Mouse (Mus musculus): ENCODE results near the gene Sez6l2. TPM values are rescaled to one million over a fixed set of nuclear protein-coding genes. Genes with fewer than 3 reads are reported as not detected.
A peak's percentile ranks its signal among the peaks of the same experiment; 100 is the strongest.

Gene Sez6l2
- total RNA-seq, 2 experiments from 2014 or later, result 0.46 to 3.4 TPM

DNA sequence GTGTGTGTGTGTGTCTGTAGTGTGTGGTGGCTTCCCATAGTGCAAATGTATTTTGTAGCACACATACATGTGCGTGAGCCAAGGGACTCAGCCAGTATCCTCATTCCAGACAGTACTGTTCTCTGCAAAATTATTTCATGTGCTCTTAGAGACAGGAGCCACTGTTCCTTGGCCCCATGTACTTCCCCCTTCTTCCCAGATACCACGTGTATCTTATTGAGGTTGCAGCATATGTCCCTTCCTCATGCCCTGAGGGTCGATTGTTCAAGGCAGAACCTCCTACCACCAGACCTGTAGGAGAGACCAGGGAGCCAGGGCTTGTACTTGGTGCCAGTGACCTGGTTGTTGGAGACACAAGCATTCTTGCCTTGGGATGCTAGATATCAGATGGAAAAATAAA, 4.8 kb downstream of the Sez6l2 start:
- peak; percentile 66 for ATAC-seq (replicated peaks; ENCODE audit: poor library complexity, severe bottlenecking)

DNA sequence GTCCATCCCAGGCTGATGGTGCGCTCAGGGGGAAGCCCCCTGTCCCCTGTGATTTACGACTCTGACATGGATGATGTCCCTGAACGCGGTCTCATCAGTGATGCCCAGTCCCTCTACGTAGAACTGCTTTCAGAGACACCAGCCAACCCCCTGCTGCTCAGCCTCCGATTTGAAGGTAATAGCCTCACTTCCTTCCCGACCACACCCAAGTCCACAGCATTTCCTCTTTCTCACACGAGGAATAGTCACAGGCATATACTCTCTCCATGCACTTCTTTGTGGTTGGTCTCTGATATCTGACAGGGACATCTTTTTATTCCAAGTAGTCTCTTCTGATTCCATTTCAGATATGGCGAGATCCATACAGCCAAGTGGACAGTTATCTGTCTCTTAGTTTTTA, 9.4 kb downstream of the Sez6l2 start:
- ATAC-seq (replicated peaks; ENCODE audit: poor library complexity, severe bottlenecking), result peak; percentile 52

DNA sequence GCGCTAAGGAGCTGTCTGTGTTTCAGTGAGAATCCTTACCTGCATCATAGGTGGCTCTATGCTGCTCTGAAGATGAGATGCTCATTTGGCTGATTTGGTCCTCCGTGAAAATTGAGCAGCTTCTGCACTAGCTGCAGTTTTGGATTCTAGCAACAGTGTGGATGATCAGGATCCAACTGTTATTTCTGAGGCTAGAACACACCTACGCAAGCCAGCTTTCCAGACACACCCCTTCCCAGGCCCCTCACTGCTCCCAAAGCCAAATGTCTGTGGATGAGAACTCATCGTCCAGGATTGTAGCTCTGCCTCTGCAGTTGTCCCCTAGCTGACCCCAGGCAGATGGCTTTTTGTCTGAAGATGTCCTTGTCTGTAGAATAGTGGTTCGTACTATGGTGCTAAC, 10.7 kb downstream of the Sez6l2 start:
- ATAC-seq (replicated peaks; ENCODE audit: poor library complexity, severe bottlenecking), result no peak

DNA sequence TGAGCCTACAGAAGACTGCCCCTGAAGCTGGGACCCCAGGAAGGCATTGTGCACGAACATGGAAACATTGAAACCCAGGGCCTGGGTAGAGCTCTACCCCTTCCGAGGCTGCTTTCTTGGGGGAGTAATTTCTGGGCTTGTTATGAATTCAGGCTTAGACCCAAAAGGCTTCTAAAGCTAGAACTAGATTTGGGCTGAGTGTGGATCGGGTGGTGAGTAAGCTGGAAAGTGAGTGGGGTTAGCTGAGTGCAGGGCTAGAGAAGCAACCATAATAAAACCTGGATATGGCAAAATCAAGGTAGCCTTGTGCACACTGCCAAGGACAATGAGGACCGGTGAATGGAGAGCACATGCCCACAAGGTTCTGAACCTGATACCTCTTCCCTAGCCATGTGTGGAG, 11.6 kb downstream of the Sez6l2 start:
- no peak for ATAC-seq (replicated peaks; ENCODE audit: poor library complexity, severe bottlenecking)

DNA sequence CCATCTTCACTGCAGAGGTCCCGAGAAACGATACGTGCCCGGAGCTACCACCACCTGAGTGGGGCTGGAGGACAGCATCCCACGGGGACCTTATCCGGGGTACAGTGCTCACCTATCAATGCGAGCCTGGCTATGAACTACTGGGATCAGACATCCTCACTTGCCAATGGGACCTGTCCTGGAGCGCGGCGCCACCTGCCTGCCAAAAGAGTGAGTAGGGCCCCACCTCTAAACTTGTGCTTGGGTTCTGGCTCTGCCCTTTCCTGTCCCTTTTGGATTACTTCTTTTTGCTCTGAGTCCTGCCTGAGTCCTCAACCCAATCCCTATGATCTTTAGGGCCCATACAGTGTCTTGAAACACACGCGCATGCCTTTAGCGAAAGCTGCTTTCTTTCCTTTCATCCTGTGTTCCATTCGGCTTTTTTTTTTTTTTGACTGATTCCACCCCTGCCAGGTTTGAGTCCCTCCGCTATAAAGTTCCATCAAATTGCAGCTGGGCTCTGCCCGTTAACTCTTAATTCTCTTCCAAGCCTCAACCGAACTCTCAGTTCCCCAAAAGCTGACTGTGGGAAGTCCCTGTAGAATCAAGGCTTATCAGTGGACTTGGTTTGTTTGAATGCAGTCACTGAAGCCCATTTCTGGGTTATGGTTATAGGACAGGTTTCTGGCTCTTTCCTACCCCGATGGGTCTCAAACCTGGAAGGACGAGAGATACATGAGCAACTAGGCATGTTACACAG, 13.4 kb downstream of the Sez6l2 start:
- ATAC-seq (replicated peaks; ENCODE audit: poor library complexity, severe bottlenecking), result peak; percentile 51

GRCm38 (mm10) chr7:126965568-126965967, 15.2 kb downstream of the Sez6l2 start:
- no peak for ATAC-seq (replicated peaks; ENCODE audit: poor library complexity, severe bottlenecking)

- no peak for ATAC-seq (replicated peaks; ENCODE audit: poor library complexity, severe bottlenecking)
These were observed 17.0 kb downstream of the Sez6l2 start for GRCm38 (mm10) chr7:126967361-126967760.

DNA sequence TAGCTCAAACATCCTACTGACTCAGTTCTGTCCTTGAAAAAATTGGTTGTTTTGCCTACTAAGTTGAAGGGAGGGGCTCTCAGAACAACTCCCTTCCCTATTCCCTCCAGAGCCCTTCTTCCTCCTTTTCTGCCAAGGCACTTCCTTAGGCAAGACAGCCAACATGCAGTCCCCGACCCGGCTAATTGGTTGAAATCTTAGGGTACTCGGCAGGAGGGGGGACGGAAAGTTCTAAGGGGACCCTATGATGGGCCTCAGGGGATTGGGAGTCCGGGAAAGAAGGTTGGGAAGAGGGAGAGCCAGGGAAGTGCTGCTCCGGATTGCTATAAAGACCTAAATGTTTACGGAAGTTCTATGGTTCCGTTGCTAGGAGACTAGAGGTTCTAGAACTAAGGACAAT, 25.1 kb downstream of the Sez6l2 start:
- ATAC-seq (replicated peaks; ENCODE audit: poor library complexity, severe bottlenecking), result peak; percentile 53

DNA sequence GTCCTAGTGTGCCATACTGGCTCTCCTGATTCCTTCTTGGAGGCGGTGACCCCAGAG, 25.4 kb downstream of the Sez6l2 start, which contains the start of gene Cdipt:
Gene Cdipt, plus strand, starts transcription at position 22 of the 57 bp plus-strand sequence.
- no peak for ATAC-seq (replicated peaks; ENCODE audit: poor library complexity, severe bottlenecking)

DNA sequence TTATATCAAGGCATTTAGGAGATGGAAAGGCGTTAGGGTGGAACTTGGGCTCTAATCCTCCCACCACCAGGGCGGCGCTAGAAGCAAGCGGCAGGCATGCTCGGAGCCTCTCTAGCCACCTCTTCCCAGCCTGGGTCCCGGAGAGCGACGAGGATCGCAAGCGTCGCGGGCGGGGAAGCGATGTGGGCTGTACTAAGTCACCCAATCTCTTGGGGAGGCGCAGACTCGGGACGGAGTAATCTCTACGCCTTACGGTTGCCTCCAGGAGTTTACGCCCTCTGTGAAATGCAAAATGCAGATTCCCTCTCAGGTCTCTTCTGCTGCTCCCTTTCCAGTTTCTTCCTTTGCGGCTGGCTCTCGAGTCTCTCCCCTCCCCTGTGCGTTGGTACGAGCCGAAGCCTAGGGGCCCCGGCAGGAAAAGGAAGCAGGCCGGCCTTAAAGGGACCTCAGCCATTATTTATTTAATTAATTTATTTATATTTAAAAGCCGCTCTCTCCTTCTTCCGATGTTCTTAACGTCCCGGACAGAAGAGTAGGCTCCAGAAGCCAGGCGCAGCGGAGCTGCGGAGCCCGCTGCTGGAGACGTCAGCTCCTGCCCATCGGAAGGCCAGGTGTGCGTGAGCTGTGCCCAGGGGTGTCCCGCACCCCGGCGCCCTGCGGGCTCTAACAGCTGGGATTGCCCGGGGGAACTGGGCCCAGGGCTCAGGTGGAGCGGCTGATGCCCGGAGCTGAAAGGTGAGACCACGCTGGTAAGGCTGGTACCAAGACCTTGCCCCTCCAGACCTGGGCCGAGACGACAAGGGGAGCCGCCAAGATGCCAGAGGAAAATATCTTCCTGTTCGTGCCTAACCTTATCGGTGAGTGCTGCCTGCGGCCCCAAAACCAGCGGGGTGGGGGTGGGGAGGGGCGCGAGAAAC, 25.8 kb downstream of the Sez6l2 start, which contains the start of gene Cdiptos:
Gene Cdiptos, minus strand, starts transcription at position 149 of the 917 bp plus-strand sequence.
- peak; percentile 91 for ATAC-seq (replicated peaks; ENCODE audit: poor library complexity, severe bottlenecking)

- ATAC-seq (replicated peaks; ENCODE audit: poor library complexity, severe bottlenecking), result no peak
These were observed 26.6 kb downstream of the Sez6l2 start for GRCm38 (mm10) chr7:126976878-126977459.

GRCm38 (mm10) chr7:126978841-126979240, 28.5 kb downstream of the Sez6l2 start:
- ATAC-seq (replicated peaks; ENCODE audit: poor library complexity, severe bottlenecking), result no peak

DNA sequence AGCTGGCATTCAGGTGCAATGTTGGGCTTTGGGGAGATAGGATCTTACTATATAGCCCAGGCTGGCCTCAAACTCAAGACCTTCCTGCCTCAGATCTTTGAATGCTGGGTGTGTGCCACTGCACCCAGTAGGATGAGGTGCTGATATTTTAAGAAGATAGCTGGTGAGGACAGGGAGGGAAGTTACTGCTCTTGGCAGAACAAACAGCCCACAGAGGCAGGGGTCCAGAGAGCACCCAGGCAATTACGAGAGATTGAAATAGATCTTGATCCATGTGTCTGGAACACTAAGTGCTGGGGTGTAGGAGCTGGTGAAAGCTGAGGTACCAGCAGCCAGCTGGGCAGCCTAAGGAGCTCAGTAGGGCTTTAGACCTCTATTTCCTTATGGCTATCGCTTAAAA, 31.2 kb downstream of the Sez6l2 start:
- ATAC-seq (replicated peaks; ENCODE audit: poor library complexity, severe bottlenecking), result no peak

- no peak for ATAC-seq (replicated peaks; ENCODE audit: poor library complexity, severe bottlenecking)
These were observed 31.7 kb downstream of the Sez6l2 start for GRCm38 (mm10) chr7:126982054-126982453.

DNA sequence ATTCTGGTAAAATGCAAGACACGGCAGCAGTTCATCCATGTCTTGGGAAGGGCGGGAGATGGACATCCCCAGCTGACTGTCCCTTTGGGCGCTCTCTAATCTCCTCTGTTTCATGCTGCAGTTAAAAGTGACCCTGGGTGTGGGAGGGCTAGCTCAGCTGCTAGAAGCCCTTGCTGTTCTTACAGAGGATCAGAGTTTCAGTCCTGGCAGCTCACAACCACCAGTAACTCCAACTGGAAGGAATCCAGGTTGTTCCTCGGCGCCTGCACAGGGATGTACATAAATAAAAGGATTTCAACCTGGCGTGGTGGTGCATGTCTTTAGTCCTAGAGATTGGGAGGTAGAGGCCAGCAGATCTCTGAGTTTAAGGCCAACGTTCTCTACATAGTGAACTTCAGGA, 32.8 kb downstream of the Sez6l2 start:
- ATAC-seq (replicated peaks; ENCODE audit: poor library complexity, severe bottlenecking), result no peak

- ATAC-seq (replicated peaks; ENCODE audit: poor library complexity, severe bottlenecking), result no peak
These were observed 34.5 kb downstream of the Sez6l2 start for GRCm38 (mm10) chr7:126984667-126985444.

- peak; percentile 33; the same call in 1 of the 2 replicates for ATAC-seq (replicated peaks; ENCODE audit: poor library complexity, severe bottlenecking)
These were observed 36.0 kb downstream of the Sez6l2 start for GRCm38 (mm10) chr7:126986319-126986718.

GRCm38 (mm10) chr7:126988816-126989215, 38.5 kb downstream of the Sez6l2 start:
- ATAC-seq (replicated peaks; ENCODE audit: poor library complexity, severe bottlenecking), result no peak

DNA sequence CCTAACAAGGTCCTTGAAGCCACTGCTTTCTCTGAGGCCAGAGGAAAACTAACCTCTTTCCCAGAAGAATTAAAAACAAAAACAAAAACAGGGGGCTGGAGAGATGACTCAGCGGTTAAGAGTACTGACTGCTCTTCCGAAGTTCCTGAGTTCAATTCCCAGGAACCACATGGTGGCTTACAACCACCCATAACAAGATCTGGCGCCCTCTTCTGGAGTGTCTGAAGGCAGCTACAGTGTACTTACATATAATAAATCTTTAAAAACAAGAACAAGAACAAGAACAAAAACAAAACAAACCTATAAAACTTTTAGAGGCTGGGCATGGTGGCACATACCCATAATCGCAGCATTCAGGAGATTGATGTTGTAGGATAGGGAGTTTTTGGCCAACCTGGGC, 46.1 kb downstream of the Sez6l2 start:
- ATAC-seq (replicated peaks; ENCODE audit: poor library complexity, severe bottlenecking), result no peak

GRCm38 (mm10) chr7:126999568-126999967, 49.2 kb downstream of the Sez6l2 start:
- no peak for ATAC-seq (replicated peaks; ENCODE audit: poor library complexity, severe bottlenecking)

DNA sequence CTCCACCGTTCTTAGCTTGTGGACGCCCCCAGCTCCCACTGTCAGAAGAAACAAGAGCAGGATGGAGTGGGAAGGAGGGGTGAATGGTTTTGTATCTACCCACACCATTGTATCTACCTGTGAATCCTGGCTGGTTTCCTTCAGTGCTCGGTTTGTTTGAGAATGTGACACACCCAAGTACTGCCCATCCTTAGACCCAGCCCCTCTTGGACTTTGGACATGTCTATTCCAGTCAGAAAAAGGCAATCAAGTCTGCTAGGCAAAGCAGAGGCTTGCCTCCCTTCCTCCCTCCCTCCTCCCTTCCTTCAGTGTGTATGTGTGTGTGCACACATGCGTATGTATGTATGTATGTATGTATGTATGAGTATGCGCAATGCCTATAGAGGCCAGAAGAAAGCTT, 53.3 kb downstream of the Sez6l2 start:
- ATAC-seq (replicated peaks; ENCODE audit: poor library complexity, severe bottlenecking), result no peak

Data from granulocyte monocyte progenitor cell, adult 5-6 weeks (primary cell).